Mouse (Mus musculus) CD8-positive naive resting alpha-beta T cell, adult 57 days (primary cell): Measurements from ENCODE around the gene Stac3. TPM values are rescaled to one million over a fixed set of nuclear protein-coding genes. Genes with fewer than 3 reads are reported as not detected.

Source experiments
- total RNA-seq: library from RNA; stranded (reverse); gene quantifications from one replicate; pipeline ENCODE4 v1.2.4, GENCODE M21; 2023

Gene Stac3
- total RNA-seq = 6.2 TPM

DNA sequence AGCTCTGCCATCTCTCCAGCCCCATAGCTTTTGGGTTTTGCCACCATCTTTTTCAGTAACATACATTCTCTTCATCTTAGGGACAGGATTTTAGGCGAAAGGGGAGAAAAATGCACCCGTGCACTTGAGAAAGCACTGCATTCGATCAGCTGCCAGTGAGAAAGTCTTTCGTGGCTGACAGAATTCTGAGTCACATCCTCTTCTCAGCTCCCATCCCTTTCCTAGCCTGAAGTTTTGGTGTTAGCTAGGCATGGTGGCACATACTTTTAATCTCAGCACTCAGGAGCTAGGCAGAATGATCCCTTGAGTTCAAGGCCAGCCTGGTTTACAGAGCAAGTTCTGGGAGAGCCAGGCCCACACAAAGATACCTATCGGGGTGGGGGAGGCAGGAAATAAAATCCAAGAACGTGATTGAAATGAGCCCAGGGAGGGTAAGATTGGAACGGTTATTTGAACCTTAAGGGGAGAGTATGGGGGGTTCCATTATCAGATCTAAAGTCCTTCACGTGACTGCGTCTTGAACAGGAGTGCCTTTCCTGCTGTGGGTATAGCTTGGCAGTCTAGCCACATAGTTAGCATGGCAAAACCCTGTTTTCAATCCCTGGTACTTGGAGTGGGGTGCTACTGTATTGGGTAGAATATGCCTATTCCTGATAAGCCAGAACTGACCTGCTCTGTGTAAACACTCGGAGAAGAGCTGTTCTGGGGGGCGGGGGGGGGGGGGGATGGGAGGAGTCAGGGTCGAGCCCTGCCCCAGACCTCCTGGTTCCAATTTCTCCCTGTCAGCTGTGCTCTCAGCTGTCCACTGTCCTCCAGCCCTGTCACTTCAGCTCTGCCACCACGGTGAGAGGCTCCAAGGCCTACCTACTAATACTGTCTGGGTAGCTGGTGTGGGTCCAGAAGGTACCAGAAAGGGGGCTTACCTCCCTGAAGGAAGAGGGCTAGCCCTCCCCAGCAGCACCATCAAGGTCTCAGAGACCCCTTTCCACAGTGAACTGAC lies at the start of gene Stac3:
TSS of gene Stac3 (plus strand) at position 793 of the 1,000 bp plus-strand sequence.

GRCm38 (mm10) chr10:127514764-127515163 lies 13.3 kb downstream of the Stac3 start, which contains the start of gene Ndufa4l2:
Gene Ndufa4l2 (plus strand): TSS chr10:127514967.

GRCm38 (mm10) chr10:127522088-127522581 lies 20.6 kb downstream of the Stac3 start, which contains the start of gene Shmt2:
Gene Shmt2 (minus strand): TSS chr10:127522444.

GRCm38 (mm10) chr10:127534036-127534928 lies 32.8 kb downstream of the Stac3 start, which contains the start of gene Nxph4:
Gene Nxph4 (minus strand): TSS chr10:127534559.

Other genes with a start within 250 kb of the Stac3 start
- not detected for gene Kif5a, start 238.3 kb upstream of the Stac3 start, total RNA-seq
- 99.5 TPM for gene Dctn2, start 235.3 kb upstream of the Stac3 start, total RNA-seq
- 93.2 TPM for gene Mbd6, start 212.7 kb upstream of the Stac3 start, total RNA-seq
- 44.1 TPM for gene Mars, start 189.9 kb upstream of the Stac3 start, total RNA-seq
- 328 TPM for gene Arhgap9, start 179.7 kb upstream of the Stac3 start, total RNA-seq
- not detected for gene Gli1, start 159.7 kb upstream of the Stac3 start, total RNA-seq
- not detected for gene Inhbe, start 147.3 kb upstream of the Stac3 start, total RNA-seq
- not detected for gene Inhbc, start 131.3 kb upstream of the Stac3 start, total RNA-seq
- 83.0 TPM for gene R3hdm2, start 121.4 kb upstream of the Stac3 start, total RNA-seq
- not detected for gene Ndufa4l2, start 13.3 kb downstream of the Stac3 start, total RNA-seq
- 117 TPM for gene Shmt2, start 20.8 kb downstream of the Stac3 start, total RNA-seq
- gene Nxph4, start 32.9 kb downstream of the Stac3 start, total RNA-seq = not detected
- gene Lrp1, start 119.5 kb downstream of the Stac3 start, total RNA-seq = 3.0 TPM
- 202 TPM for gene Stat6, start 141.3 kb downstream of the Stac3 start, total RNA-seq
- 7.8 TPM for gene Nemp1, start 165.2 kb downstream of the Stac3 start, total RNA-seq
- 42.3 TPM for gene Nab2, start 166.9 kb downstream of the Stac3 start, total RNA-seq
- 0.43 TPM for gene Myo1a, start 203.5 kb downstream of the Stac3 start, total RNA-seq
- gene Tac2, start 222.8 kb downstream of the Stac3 start, total RNA-seq = not detected
- 11.4 TPM for gene Zbtb39, start 237.9 kb downstream of the Stac3 start, total RNA-seq